Mouse (Mus musculus) layer of hippocampus, adult 8-10 months (tissue): ENCODE measurements around the gene Parva. TPM values are rescaled to one million over a fixed set of nuclear protein-coding genes. Genes with fewer than 3 reads are reported as not detected.
A peak's percentile ranks its signal among the peaks of the same experiment; 100 is the strongest.

Source experiments
- DNase-seq, 2 experiments: peaks; one replicate each; pipeline ENCODE4 v3.0.0; 2022; ENCODE audit warnings: low spot score in 2 of 2
- total RNA-seq, 4 experiments: library from RNA; stranded (reverse); gene quantifications; 2 replicates each; pipeline ENCODE4 v1.2.4; 2022

Parva gene
- total RNA-seq, 4 experiments from 2014 or later = 46.5 to 50.9 (median 50.4) TPM

DNA sequence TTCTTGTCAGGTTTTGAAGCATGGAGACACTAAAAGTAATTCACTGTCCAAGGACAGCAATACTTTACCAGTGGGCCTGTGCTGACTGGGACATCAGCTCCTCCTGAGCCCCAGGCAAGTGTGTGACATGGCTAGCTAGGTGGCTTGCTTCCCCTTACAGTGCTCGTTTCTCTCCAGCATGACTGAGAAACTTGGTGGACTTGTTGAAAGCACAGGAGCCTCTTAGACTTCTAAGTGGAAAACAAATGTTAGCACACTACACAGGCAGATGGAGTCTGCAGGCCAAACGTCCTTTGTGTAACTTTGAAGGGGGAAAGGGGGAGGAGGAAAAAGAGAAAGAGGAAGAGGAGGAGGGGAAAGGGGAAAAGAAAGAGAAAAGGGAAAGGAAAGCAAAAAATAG, 172.3 kb downstream of the Parva start:
- DNase-seq = no peak

- DNase-seq = no peak
Observed at GRCm38 (mm10) chr7:112600163-112600562, 172.9 kb downstream of the Parva start.

- no peak for DNase-seq
Observed at GRCm38 (mm10) chr7:112602966-112603365, 175.7 kb downstream of the Parva start.

DNA sequence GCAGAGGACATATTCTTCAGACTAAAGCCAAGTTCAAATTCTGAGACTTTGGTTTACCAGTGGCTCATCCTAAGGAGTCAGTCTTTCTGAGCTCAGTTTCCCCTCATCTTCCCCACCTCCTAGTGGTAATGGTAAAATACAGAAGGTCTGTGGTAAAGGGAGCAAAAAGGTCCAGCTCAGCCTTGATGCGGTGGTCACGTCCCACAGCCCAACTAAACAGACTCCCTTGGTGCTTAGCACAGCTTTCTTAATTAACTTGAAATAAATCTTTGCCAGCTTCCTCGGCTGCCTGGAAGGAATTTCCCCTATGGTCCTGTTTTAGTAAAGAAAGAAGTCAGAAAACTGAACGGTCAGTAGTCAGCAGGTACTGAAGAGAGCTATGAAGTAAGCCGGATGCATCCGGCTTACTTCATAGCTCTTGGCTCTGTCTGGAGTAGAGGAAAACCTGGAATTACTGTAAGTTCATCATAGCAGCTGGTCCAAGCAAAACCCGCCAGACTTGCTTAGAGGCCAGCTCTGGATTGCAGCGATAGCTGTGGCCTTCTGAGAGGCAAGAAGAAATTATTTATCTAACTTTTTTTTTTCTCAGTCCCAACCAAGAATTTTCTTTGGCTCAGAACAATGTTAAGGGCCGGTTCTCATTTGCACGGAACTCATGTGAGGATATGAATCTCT, 176.3 kb downstream of the Parva start:
- no peak for DNase-seq

DNA sequence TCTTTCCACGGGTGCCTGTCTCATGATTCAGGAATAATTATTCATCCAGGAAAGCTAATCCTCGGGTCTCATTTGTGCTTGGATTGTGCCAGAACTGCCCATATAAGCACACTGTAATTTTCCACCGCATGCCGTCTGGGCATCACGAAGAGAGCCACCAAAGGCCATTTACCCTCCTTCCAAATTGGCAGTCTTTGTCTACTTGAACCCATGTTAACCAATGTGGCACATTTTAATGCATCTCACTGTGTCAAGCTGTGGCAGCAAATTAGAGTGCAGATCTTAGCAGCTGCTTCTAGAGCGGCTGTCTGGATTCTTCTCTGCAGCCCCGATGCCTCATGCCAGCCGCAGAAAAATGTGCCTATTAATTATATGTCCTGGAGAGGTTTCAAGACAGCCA, 176.9 kb downstream of the Parva start:
- DNase-seq = no peak

- no peak for DNase-seq
Observed at GRCm38 (mm10) chr7:112614046-112614790, 186.9 kb downstream of the Parva start.

GRCm38 (mm10) chr7:112614791-112615668, 187.7 kb downstream of the Parva start:
- no peak for DNase-seq

- DNase-seq = peak; percentile 35 to 64
Observed at GRCm38 (mm10) chr7:112620322-112621179, 193.2 kb downstream of the Parva start.

DNA sequence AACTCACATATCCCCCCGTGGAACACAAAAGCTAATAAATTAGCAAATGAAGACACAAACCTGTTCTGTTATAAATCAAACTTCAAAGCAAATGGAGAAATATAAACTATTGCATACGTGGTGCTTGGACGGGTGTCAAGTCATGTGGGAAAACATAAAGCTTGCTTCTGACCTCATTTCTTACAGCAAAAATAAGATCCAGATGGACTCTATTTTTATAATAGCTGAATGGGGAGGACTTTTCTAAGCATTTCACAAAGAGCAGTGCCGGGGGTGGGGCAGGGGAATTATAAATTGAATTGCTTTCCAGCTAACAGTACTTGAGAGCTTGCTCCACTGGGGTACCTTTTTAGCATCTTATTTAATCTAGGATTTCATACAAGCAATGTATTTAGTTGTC, 200.2 kb downstream of the Parva start:
- DNase-seq = no peak

DNA sequence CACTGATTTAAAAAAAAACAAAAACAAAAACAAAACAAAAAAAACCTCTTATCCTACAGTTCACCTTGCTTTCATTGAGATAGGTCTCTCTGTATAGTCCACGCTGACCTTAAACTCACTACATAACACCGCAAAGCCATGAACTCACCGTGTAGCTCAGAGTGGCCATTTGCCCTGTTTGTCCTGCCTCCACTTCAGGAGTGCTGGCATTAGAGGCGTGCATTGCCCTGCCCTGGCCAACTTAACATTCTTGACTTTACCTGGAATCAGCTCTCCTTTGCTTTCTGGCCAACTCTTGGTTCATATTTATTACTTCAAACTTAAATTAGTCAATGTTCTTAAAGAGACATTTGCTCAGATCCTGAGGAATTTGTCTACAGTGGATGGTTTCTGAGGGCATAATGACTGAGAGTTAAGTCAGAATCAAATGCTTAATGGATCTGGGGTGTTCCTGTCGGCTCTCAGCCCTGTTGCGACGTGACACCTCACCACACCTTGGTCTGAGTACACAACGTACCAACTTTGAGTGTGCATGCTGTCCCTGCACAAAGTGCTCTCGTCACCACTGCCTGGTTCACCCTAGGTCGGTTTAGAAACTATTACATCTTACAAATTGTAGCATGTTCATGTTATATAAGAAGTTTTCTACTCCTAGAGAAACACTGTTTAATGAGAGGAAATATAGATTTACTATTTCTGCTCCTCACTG, 207.4 kb downstream of the Parva start:
- no peak for DNase-seq

DNA sequence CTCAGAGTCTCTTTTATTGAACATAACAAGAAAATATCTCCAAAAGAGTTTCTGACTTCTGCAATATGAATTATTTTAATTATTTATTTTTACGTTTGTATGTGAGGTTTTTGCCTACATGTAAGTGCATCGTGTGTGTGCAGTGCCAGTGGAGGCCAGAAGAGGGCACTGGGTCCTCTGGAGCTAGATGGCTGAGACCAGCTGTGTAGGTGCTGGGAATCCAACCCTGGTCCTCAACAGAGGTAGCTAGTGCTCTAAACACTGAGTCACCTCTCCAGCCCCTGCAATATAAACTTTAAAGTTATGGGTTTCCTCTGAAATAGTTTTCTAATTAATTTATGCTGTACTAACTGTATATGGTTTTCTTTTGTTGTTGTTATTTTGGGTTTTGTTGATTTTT, 208.6 kb downstream of the Parva start:
- DNase-seq = no peak

Other genes with a start within 250 kb of the Parva start
- 100 to 1,000 TPM; 538 to 639 (median 590) TPM for gene Mical2, start 201.6 kb upstream of the Parva start, total RNA-seq